Mouse (Mus musculus): ENCODE measurements around the gene Srsf1.
"Not testable (repeated sequence)": the region's sequence is repeated elsewhere in the genome, so short reads cannot be mapped to it uniquely, and the experiment has no call there.

Srsf1 gene

GRCm38 (mm10) chr11:88039066-88039465 is 8.1 kb upstream of the Srsf1 start:
- no peak for DNase-seq (ENCODE audit: low spot score in 2 of 2)

GRCm38 (mm10) chr11:88044314-88044713 is 2.9 kb upstream of the Srsf1 start:
- no peak for DNase-seq (ENCODE audit: low spot score in 2 of 2)

GRCm38 (mm10) chr11:88045159-88045558 is 2.0 kb upstream of the Srsf1 start:
- DNase-seq (ENCODE audit: low spot score in 2 of 2) = not testable (repeated sequence)

- no peak for DNase-seq (ENCODE audit: low spot score in 2 of 2)
Measured at GRCm38 (mm10) chr11:88045878-88046277, 1.3 kb upstream of the Srsf1 start.

GRCm38 (mm10) chr11:88046323-88046937 is 743 bp upstream of the Srsf1 start:
- no peak for DNase-seq (ENCODE audit: low spot score in 2 of 2)

- peak; percentile 52 to 70 for DNase-seq (ENCODE audit: low spot score in 2 of 2)
Measured at GRCm38 (mm10) chr11:88047871-88048531, 828 bp downstream of the Srsf1 start.

- peak in 1 of 2 experiments; percentile 30 for DNase-seq (ENCODE audit: low spot score in 2 of 2)
Measured at GRCm38 (mm10) chr11:88048961-88049670, 1.9 kb downstream of the Srsf1 start.

GRCm38 (mm10) chr11:88049732-88050131 is 2.6 kb downstream of the Srsf1 start:
- no peak for DNase-seq (ENCODE audit: low spot score in 2 of 2)

- no peak for DNase-seq (ENCODE audit: low spot score in 2 of 2)
Measured at GRCm38 (mm10) chr11:88052638-88053037, 5.5 kb downstream of the Srsf1 start.

- DNase-seq (ENCODE audit: low spot score in 2 of 2) = no peak
Measured at GRCm38 (mm10) chr11:88053821-88054220, 6.6 kb downstream of the Srsf1 start.

- DNase-seq (ENCODE audit: low spot score in 2 of 2) = peak; percentile 53 to 70
Measured at GRCm38 (mm10) chr11:88054589-88054988, 7.4 kb downstream of the Srsf1 start.

- no peak for DNase-seq (ENCODE audit: low spot score in 2 of 2)
Measured at GRCm38 (mm10) chr11:88055777-88056176, 8.6 kb downstream of the Srsf1 start.

- DNase-seq (ENCODE audit: low spot score in 2 of 2) = no peak
Measured at GRCm38 (mm10) chr11:88057788-88058187, 10.6 kb downstream of the Srsf1 start.

- peak; percentile 46 to 47 for DNase-seq (ENCODE audit: low spot score in 2 of 2)
Measured at GRCm38 (mm10) chr11:88059141-88059540, 12.0 kb downstream of the Srsf1 start.

- DNase-seq (ENCODE audit: low spot score in 2 of 2) = peak in 1 of 2 experiments; percentile 29
Measured at GRCm38 (mm10) chr11:88061892-88062625, 14.9 kb downstream of the Srsf1 start.

- no peak for DNase-seq (ENCODE audit: low spot score in 2 of 2)
Measured at GRCm38 (mm10) chr11:88065732-88066131, 18.6 kb downstream of the Srsf1 start.

GRCm38 (mm10) chr11:88067191-88067585 is 20.0 kb downstream of the Srsf1 start:
- DNase-seq (ENCODE audit: low spot score in 2 of 2) = no peak

GRCm38 (mm10) chr11:88067586-88068410 is 20.6 kb downstream of the Srsf1 start, which contains the start of gene Vezf1:
Vezf1 (plus strand) TSS chr11:88068279.
- peak; percentile 72 to 77 for DNase-seq (ENCODE audit: low spot score in 2 of 2)

GRCm38 (mm10) chr11:88068411-88069245 is 21.5 kb downstream of the Srsf1 start:
- peak; percentile 75 to 79 for DNase-seq (ENCODE audit: low spot score in 2 of 2)

- DNase-seq (ENCODE audit: low spot score in 2 of 2) = no peak
Measured at GRCm38 (mm10) chr11:88069246-88069570, 22.0 kb downstream of the Srsf1 start.

Data from natural killer cell, adult 2 months (primary cell).